ENCODE assay signal across 9 mouse cellular contexts in genomic region chr3:107605304-107605703, GRCm38 (mm10). TPM values are rescaled to one million over a fixed set of nuclear protein-coding genes. Genes with fewer than 3 reads are reported as not detected.
DNase-seq lines count a peak whose midpoint lies in the region; ATAC-seq lines count a peak whose summit lies in the region.
"Had no signal": no experiment of that assay in that cellular context is flagged by ENCODE, and none has a peak within 500 bp of the region (broad histone marks: within the 10 kb centered on the region; RNA-seq: fewer than 3 reads in every experiment).

No protein-coding gene starts in this region.

- H3K27ac ChIP-seq in heart, embryonic 11.5 days (ENCODE audit: low read depth, low read length): no peak overlapping the region
- no peak overlapping the region; the same call in 1 of the 2 replicates for H3K27ac ChIP-seq in embryonic facial prominence, embryonic 10.5 days (replicated peaks)
- H3K27ac ChIP-seq: limb, embryonic 13.5 days had no signal

- H3K4me1 ChIP-seq in heart, embryonic 11.5 days (ENCODE audit: control insufficient read depth, insufficient read depth, low read length): peaks cover 3% of the 10 kb centered on the region; the same call in 1 of the 2 replicates
- peaks cover 45% of the 10 kb centered on the region for H3K4me1 ChIP-seq in embryonic facial prominence, embryonic 10.5 days
- H3K4me1 ChIP-seq: limb, embryonic 13.5 days had no signal

- ATAC-seq in heart, embryonic 11.5 days (replicated peaks; ENCODE audit: insufficient number of reproducible peaks, low FRiP score, low TSS enrichment): no peak

- WGBS in heart, embryonic 11.5 days (ENCODE audit: insufficient replicate concordance): 10% methylated on average over 4 of the region's 4 CpGs
- 6% methylated on average over 4 of the region's 4 CpGs for WGBS in embryonic facial prominence, embryonic 10.5 days

- peak; percentile 19 for DNase-seq in heart, adult 8-10 months (ENCODE audit: low spot score)
- DNase-seq in B cell, adult 2 months: peak; percentile 79 to 80
- peak; percentile 47 for DNase-seq in adrenal gland, adult 2 months
- DNase-seq in embryonic facial prominence, embryonic 10.5 days (ENCODE audit: low spot score): peak; percentile 76
- peak; percentile 64 for DNase-seq in kidney, adult 9 months
- DNase-seq in lung, postnatal 4 days: peak; percentile 55 to 72
- peak; percentile 75 for DNase-seq in splenic B cell, adult 2 months (ENCODE audit: low read depth, low spot score)

- no peaks in the 10 kb centered on the region for H3K36me3 ChIP-seq in heart, embryonic 11.5 days (ENCODE audit: control insufficient read depth, insufficient read depth, low read length)
- peaks cover 27% of the 10 kb centered on the region; the same call in 1 of the 2 replicates for H3K36me3 ChIP-seq in embryonic facial prominence, embryonic 10.5 days (replicated peaks)
- H3K36me3 ChIP-seq in splenic B cell, adult 2 months (ENCODE audit: control insufficient read depth, insufficient read depth, low read length, poor library complexity, severe bottlenecking): no peaks in the 10 kb centered on the region
- H3K36me3 ChIP-seq: limb, embryonic 13.5 days had no signal

- no peak overlapping the region for H3K4me2 ChIP-seq in heart, embryonic 11.5 days
- H3K4me2 ChIP-seq: limb, embryonic 13.5 days had no signal

- peaks cover 29% of the 10 kb centered on the region for H3K27me3 ChIP-seq in heart, embryonic 11.5 days (ENCODE audit: control insufficient read depth, insufficient read depth, low read length)
- peaks cover 41% of the 10 kb centered on the region for H3K27me3 ChIP-seq in embryonic facial prominence, embryonic 10.5 days (replicated peaks; ENCODE audit: low read depth, poor library complexity, severe bottlenecking)
- no peaks in the 10 kb centered on the region for H3K27me3 ChIP-seq in splenic B cell, adult 2 months (ENCODE audit: control insufficient read depth, insufficient read depth, low read length, poor library complexity, severe bottlenecking)

- H3K9me3 ChIP-seq in heart, embryonic 11.5 days (replicated peaks; ENCODE audit: control insufficient read depth, low read length): no peaks in the 10 kb centered on the region
- H3K9me3 ChIP-seq in embryonic facial prominence, embryonic 10.5 days: no peaks in the 10 kb centered on the region
- H3K9me3 ChIP-seq: limb, embryonic 13.5 days had no signal

- no peak overlapping the region for H3K4me3 ChIP-seq in heart, embryonic 11.5 days (ENCODE audit: low read depth, low read length)
- no peak overlapping the region for H3K4me3 ChIP-seq in embryonic facial prominence, embryonic 10.5 days
- H3K4me3 ChIP-seq: limb, embryonic 13.5 days had no signal

- H3K9ac ChIP-seq in heart, embryonic 11.5 days (ENCODE audit: low read depth, low read length): no peak overlapping the region
- H3K9ac ChIP-seq: limb, embryonic 13.5 days had no signal

RNA-seq across cellular contexts. Expression of gene Alx3, which starts 10.5 kb away (rescaled TPM):
- not detected for total RNA-seq in heart, adult 8-10 months (2022)
- polyA plus RNA-seq in heart, embryonic 11.5 days (2014; fragmentation: Nextera tagmentation; extraction: Ambion mirVana): 1.1 and 1.7 TPM in 2 replicates
- total RNA-seq in adrenal gland, adult 2 months (2021): not detected
- not detected in 2 replicates for polyA plus RNA-seq in adrenal gland, adult 2 months (2012; rRNA removed)
- 41.8 and 43.5 TPM in 2 replicates for polyA plus RNA-seq in embryonic facial prominence, embryonic 10.5 days (2016; fragmentation: Nextera tagmentation; extraction: Ambion mirVana)

RNA-seq across cellular contexts. Expression of gene Gm10961, which starts 25.8 kb away (rescaled TPM):
- total RNA-seq in heart, adult 8-10 months (2022): not detected
- not detected in 2 replicates for polyA plus RNA-seq in heart, embryonic 11.5 days (2014; fragmentation: Nextera tagmentation; extraction: Ambion mirVana)
- total RNA-seq in adrenal gland, adult 2 months (2021): not detected
- polyA plus RNA-seq in adrenal gland, adult 2 months (2012; rRNA removed): not detected in 2 replicates
- polyA plus RNA-seq in embryonic facial prominence, embryonic 10.5 days (2016; fragmentation: Nextera tagmentation; extraction: Ambion mirVana): not detected in 2 replicates
- polyA plus RNA-seq: limb, embryonic 13.5 days had no signal

RNA-seq across cellular contexts. Expression of gene Strip1, which starts 26.2 kb away (rescaled TPM):
- total RNA-seq in heart, adult 8-10 months (2022): 10 to 100 TPM; 17.4 to 22.6 (median 20.4) TPM
- polyA plus RNA-seq in heart, embryonic 11.5 days (2014; fragmentation: Nextera tagmentation; extraction: Ambion mirVana): 35.4 and 47.0 TPM in 2 replicates
- total RNA-seq in adrenal gland, adult 2 months (2021): 10 to 100 TPM; 30.9 to 34.2 TPM
- polyA plus RNA-seq in adrenal gland, adult 2 months (2012; rRNA removed): 39.4 and 41.6 TPM in 2 replicates
- 64.9 and 70.0 TPM in 2 replicates for polyA plus RNA-seq in embryonic facial prominence, embryonic 10.5 days (2016; fragmentation: Nextera tagmentation; extraction: Ambion mirVana)

RNA-seq across cellular contexts. Expression of gene Ubl4b, which starts 50.4 kb away (rescaled TPM):
- total RNA-seq in heart, adult 8-10 months (2022): not detected
- not detected in 2 replicates for polyA plus RNA-seq in heart, embryonic 11.5 days (2014; fragmentation: Nextera tagmentation; extraction: Ambion mirVana)
- not detected for total RNA-seq in adrenal gland, adult 2 months (2021)
- polyA plus RNA-seq in adrenal gland, adult 2 months (2012; rRNA removed): not detected in 2 replicates
- 0.41 and 0.70 TPM in 2 replicates for polyA plus RNA-seq in embryonic facial prominence, embryonic 10.5 days (2016; fragmentation: Nextera tagmentation; extraction: Ambion mirVana)

Comparison
In these comparisons a context has a peak if more than half of its experiments do, and no peak if none do; other contexts are left out.
1. DNase-seq: peak in every context shown above with its lines; median percentile 80 in B cell, adult 2 months; 76 in embryonic facial prominence, embryonic 10.5 days; 75 in splenic B cell, adult 2 months; 64 in kidney, adult 9 months; 64 in lung, postnatal 4 days; 47 in adrenal gland, adult 2 months; 19 in heart, adult 8-10 months.
2. RNA of gene Alx3, which starts 10.5 kb away (polyA plus RNA-seq): 41.8 to 43.5 TPM in embryonic facial prominence, embryonic 10.5 days; 1.1 to 1.7 TPM in heart, embryonic 11.5 days and not detected in adrenal gland, adult 2 months; every median in the first group is over 10 times any median in the second.